Mouse (Mus musculus) hematopoietic stem cell, adult 5-6 weeks (primary cell): ENCODE measurements at regions not wholly inside any gene's neighbourhood (a gene's known extent, or its start where the extent isn't known, plus 50 kb on each side); places are given as distances from the start of the nearest gene placed in this dataset.

Experiments used
- ATAC-seq, 2 experiments: fragments of 125-278 bp in 1 of 2; replicated peaks in 1 of 2; 2 replicates each; pipeline ENCODE4 v1.8.0; 2016 to 2017; ENCODE audit warnings: inconsistent platforms in 2 of 2, mild to moderate bottlenecking in 2 of 2, moderate number of reproducible peaks in 2 of 2, low read depth in 1 of 2, moderate TSS enrichment in 1 of 2; ENCODE audit not compliant: low FRiP score in 2 of 2, poor library complexity in 2 of 2, severe bottlenecking in 2 of 2, insufficient read depth in 1 of 2, low TSS enrichment in 1 of 2

DNA sequence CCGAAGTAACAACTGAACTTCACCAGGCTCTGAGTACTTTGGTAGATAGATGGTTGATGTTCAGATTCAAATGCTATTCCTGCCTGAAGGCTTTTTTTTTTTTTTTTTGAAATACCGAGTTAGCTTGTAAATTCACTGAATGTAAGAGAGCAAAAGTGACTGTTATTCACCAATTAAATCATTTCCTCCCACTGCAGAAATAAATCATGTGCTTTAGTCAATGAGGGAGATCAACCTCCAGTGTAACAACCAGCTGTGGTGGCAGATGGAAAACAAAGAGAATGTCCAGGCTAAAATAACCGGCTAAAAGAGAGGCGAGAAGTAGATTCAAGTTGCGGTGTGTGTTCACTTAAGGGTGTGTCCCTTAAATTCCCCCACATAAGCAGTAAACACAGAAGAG, 235.8 kb upstream of the Nudt12 start:
- ATAC-seq: no peak

DNA sequence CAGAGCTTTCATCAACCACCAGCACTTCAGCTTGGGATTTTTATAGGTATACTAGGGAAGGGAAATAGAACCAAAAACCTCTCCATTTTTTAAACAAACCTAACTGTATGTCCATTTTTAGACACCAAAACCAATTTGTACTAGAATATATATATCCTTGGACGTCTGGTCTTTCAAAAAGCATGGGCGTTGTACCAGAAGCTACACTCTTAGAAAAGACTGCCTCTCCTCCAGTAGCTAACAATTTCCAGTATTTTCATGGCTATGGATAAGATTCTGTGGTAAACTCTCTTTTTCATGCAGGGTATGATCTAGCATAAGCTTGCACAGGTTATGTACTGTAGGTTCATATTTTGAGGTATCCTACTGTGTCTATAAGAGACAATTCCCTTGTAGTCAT, 219.1 kb upstream of the Nudt12 start:
- ATAC-seq: no peak
